Mouse (Mus musculus) cerebellum, postnatal 10 days (tissue): ENCODE measurements at regions not wholly inside any gene's neighbourhood (a gene's known extent, or its start where the extent isn't known, plus 50 kb on each side); places are given as distances from the start of the nearest gene placed in this dataset.
"Not testable (repeated sequence)": the region's sequence is repeated elsewhere in the genome, so short reads cannot be mapped to it uniquely, and the experiment has no call there.

ENCODE experiments used
- DNase-seq, 2 experiments: peaks; one replicate each; pipeline ENCODE4 v3.0.0; 2021; ENCODE audit warnings: mixed read lengths in 2 of 2

DNA sequence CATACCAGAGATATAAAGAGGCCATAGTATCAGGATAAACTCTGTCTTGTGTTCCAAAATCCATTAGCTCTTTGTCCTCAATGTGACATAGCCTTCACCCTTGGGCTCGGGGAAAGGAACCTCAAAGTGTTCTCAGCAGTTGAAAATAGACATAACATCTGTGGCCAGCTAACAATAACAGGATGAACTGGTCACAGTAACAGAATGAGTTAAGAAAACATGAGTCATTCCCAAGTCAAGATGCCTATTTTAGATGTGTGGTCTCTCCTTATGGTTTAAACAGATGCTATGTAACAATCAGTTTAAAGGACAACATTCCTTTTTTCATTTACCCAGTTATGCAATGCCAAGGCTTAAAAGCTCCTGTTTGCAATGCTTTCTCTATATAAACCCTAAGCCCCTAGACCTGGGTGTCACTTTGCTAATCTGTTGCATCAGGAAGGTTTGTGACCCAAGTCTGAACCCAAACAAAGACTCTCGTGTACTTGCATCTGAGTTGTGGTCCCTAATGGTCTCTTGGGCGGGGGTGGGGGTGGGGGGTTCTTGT is 920.5 kb upstream of the Dsel start:
- no peak for DNase-seq

DNA sequence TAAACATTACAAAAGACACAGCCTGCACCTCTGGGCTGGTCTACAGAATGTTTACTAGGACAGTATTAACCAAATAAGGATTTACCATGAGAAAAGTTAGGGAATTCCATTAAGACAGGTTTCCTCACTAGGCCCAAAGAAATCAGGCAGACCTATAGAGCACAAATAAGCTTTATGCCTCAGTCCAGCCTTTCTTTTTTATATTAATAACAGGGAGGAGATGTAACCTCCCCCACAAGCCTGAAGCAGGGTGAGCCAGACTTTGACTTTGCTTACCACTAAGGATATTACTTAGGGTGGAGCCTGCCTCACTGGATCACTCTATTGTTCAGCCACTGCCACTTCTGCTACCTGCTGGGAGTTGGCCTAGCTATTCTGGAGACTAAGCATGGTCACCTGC is 915.1 kb upstream of the Dsel start:
- DNase-seq: no peak

DNA sequence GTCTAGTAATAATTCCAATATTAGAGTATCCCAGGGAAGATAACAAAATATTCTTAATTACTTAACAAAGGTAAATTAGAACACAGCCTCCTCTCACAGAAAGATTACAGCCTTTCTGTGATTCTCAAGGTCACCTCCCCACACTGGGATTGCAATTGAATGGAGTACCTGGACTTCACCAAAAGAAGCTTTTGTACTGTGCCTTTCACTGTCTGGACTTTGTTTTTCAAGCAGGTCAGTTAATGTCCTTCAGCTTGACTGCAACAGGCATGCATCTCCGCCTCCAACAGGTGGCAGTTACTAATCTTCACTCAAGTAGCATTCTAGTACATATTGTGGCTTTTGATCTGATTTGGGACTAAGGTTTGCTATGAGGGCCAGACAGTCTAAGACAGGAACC is 913.8 kb upstream of the Dsel start:
- DNase-seq: no peak

DNA sequence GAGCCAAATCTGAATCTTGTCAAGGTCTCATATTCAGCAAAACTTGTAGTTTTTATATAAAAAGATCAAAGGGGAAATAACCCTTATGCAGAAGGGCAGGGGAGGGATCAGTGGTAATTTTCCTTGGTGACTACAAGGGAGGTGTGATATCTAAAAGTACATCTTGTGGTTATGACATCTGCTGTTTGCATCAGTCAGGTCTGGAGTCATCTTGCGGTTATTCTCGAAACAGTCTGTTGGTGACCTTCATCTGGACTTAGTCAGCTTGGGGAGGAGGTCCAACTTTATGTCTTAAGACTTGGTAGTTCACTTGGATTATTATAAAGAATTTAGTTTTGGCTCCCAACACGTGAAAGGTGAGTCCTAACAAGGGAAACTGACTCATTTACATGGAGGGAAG is 885.9 kb upstream of the Dsel start:
- DNase-seq: not testable (repeated sequence)

DNA sequence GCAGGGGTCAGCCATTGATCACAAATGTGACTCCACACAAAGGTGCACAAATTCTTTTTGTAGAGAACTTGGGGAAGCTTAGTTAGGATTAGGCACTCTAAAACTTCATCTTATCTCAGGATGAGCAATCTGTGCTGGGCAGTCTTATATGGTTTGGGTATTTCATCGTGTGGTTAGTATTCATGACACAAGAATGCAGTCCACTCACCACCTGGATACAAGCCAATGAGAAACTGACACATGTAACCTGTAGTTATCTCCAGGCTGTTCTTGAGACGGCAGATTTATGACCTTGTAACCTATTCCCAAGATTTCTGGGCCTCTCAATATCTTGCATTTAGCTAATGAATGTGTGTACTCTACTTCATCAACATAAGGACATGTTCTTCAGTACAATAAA is 883.8 kb upstream of the Dsel start:
- no peak for DNase-seq

DNA sequence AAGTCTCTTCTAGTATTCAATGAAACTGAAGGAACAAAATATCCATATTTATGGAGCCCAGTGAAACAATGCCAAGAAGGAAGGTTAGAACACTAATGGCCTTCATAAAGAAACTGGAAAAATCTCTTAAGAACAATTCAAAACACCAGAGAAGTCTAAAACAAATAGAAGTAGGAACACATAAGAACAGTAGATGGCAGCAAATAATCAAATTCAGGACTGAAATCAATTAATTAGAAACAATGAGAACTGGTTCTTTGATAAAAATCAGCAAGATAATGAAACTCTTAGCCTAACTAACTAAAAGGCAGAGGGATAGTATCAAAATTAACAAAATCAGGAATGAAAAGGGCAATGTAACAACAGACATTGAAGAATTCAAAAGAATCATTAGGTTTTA is 839.2 kb upstream of the Dsel start:
- peak in 1 of 2 experiments; percentile 28 for DNase-seq

DNA sequence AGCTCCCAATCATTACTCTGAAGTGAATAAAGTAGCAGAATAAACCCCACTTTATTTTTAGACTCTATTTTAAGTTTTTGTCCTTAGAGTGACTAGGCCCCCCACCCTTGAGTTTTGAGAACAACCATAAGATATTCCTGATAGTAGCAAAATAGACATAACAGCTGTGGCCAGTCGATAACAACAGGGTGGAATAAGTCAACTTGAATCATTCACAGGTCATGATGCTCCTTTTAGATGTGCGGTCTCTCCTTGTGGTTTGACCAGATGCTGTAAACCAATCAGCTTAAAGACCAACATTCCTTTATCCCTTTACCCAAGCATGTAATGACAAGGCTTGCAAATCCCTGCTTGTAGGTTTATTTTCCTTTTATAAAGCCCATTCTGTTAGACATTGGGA is 794.2 kb upstream of the Dsel start:
- no peak for DNase-seq

DNA sequence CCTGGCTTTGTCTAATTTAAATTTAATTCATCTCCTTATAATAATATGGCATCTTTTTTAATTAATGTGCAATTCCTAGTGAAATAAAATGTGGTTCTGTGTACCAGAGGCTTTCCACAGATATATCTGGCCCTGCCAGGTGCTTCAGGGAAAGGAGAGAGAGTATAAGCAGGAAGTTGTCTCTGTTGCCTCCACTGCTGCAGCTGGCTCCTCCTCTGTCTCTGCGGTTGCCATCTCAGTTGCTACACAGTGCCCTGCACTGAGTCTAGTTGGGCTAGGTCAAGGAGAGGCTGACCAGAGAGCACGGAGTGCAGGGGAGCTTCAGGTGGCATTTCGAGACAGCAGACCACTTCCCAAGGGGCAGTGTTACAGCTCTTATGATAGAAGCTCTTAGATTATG is 773.6 kb upstream of the Dsel start:
- DNase-seq: no peak
